ENCODE assay signal across 8 mouse cellular contexts in the genomic region with DNA sequence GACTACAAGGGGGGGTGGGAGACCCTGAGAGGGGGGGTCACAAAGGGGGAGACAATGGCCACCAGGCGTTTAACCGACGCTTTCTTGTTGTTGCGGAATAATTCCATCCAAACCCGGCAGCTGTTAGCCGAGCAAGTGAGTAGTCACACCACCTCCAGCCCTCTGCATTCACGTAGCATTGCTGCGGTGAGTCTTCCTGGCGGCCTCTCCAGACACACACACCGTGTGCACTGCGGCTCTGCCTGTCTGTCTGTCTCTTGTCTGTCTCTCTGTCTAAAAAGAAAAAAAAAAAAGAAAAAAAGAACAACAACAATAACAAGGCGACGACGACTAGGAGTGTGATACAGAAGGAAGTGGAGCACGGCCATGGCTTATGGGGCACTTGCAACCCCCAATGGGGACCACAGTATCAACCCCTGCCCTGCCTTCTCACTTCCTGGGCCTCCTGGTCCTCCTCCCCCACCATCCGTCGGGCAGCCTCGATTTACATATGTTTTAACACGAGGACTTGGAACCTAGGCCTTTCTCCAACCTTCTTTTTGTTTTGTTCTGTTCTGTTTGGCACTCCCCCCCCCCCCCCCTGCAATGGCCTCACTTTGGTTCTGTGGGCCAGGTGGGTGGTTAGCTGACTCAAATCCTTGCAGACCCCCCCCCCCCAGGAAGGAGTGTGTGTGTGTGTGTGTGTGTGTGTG. TPM values are rescaled to one million over a fixed set of nuclear protein-coding genes. Genes with fewer than 3 reads are reported as not detected.
DNase-seq lines count a peak whose midpoint lies in the region; ATAC-seq lines count a peak whose summit lies in the region.

No protein-coding gene starts in this region.

- H3K9ac ChIP-seq in heart, embryonic 15.5 days: peak overlapping the region; percentile 88
- peak overlapping the region; percentile 84 for H3K9ac ChIP-seq in limb, embryonic 12.5 days (replicated peaks)
- H3K9ac ChIP-seq in midbrain, embryonic 12.5 days (replicated peaks): peak overlapping the region; percentile 62
- peak overlapping the region; percentile 95 for H3K9ac ChIP-seq in stomach, embryonic 16.5 days (ENCODE audit: low read length)

- WGBS in heart, embryonic 15.5 days: under 1% methylated on average over 19 of the region's 19 CpGs
- WGBS in limb, embryonic 12.5 days: under 1% methylated on average over 19 of the region's 19 CpGs
- under 1% methylated on average over 19 of the region's 19 CpGs for WGBS in midbrain, embryonic 12.5 days
- under 1% methylated on average over 19 of the region's 19 CpGs for WGBS in stomach, embryonic 16.5 days

- H3K4me3 ChIP-seq in heart, embryonic 15.5 days: peak overlapping the region; percentile 89
- peak overlapping the region; percentile 77 for H3K4me3 ChIP-seq in limb, embryonic 12.5 days (replicated peaks)
- peak overlapping the region; percentile 78 for H3K4me3 ChIP-seq in midbrain, embryonic 12.5 days
- H3K4me3 ChIP-seq in stomach, embryonic 16.5 days (replicated peaks; ENCODE audit: low read length): peak overlapping the region; percentile 97

- no peak for ATAC-seq in heart, embryonic 15.5 days (replicated peaks; ENCODE audit: insufficient number of reproducible peaks, insufficient read depth, low FRiP score, low read depth)
- no peak for ATAC-seq in limb, embryonic 12.5 days (ENCODE audit: insufficient number of reproducible peaks, insufficient read depth, low FRiP score, low TSS enrichment, low read depth)
- no peak for ATAC-seq in midbrain, embryonic 12.5 days (ENCODE audit: low FRiP score, low read depth)
- ATAC-seq in stomach, embryonic 16.5 days (ENCODE audit: insufficient read depth, low FRiP score): no peak

- H3K4me1 ChIP-seq in heart, embryonic 15.5 days (replicated peaks): peaks cover 25% of the 10 kb centered on the region
- peaks cover 50% of the 10 kb centered on the region for H3K4me1 ChIP-seq in limb, embryonic 12.5 days (replicated peaks)
- H3K4me1 ChIP-seq in midbrain, embryonic 12.5 days: peaks cover 34% of the 10 kb centered on the region
- H3K4me1 ChIP-seq in stomach, embryonic 16.5 days (ENCODE audit: control insufficient read depth, insufficient read depth, low read length): peaks cover 32% of the 10 kb centered on the region

- DNase-seq in right cerebral cortex, postnatal 4 days: peak; percentile 19
- DNase-seq in right cerebral cortex, adult 18-20 months: no peak
- peak; percentile 22 for DNase-seq in cerebellum, adult 9-10 months
- no peak for DNase-seq in layer of hippocampus, adult 11-12 months (ENCODE audit: low spot score)

- peak overlapping the region; percentile 91 for H3K4me2 ChIP-seq in heart, embryonic 15.5 days
- peak overlapping the region; percentile 88 for H3K4me2 ChIP-seq in limb, embryonic 12.5 days
- H3K4me2 ChIP-seq in midbrain, embryonic 12.5 days (replicated peaks): peak overlapping the region; percentile 87
- peak overlapping the region; percentile 91 for H3K4me2 ChIP-seq in stomach, embryonic 16.5 days (ENCODE audit: low read depth, low read length)

- H3K9me3 ChIP-seq in heart, embryonic 15.5 days (replicated peaks): no peaks in the 10 kb centered on the region
- H3K9me3 ChIP-seq in limb, embryonic 12.5 days: no peaks in the 10 kb centered on the region
- no peaks in the 10 kb centered on the region for H3K9me3 ChIP-seq in midbrain, embryonic 12.5 days
- no peaks in the 10 kb centered on the region for H3K9me3 ChIP-seq in stomach, embryonic 16.5 days (replicated peaks; ENCODE audit: control insufficient read depth, low read length)

- no peaks in the 10 kb centered on the region for H3K27me3 ChIP-seq in heart, embryonic 15.5 days
- H3K27me3 ChIP-seq in limb, embryonic 12.5 days: no peaks in the 10 kb centered on the region
- no peaks in the 10 kb centered on the region for H3K27me3 ChIP-seq in midbrain, embryonic 12.5 days
- H3K27me3 ChIP-seq in stomach, embryonic 16.5 days (ENCODE audit: control insufficient read depth, insufficient read depth, low read length): no peaks in the 10 kb centered on the region

- H3K27ac ChIP-seq in heart, embryonic 15.5 days: peak overlapping the region; percentile 96
- H3K27ac ChIP-seq in limb, embryonic 12.5 days: peak overlapping the region; percentile 98
- peak overlapping the region; percentile 85 for H3K27ac ChIP-seq in midbrain, embryonic 12.5 days (replicated peaks)
- H3K27ac ChIP-seq in stomach, embryonic 16.5 days (ENCODE audit: low read length): peak overlapping the region; percentile 99

- no peaks in the 10 kb centered on the region for H3K36me3 ChIP-seq in heart, embryonic 15.5 days
- peaks cover 3% of the 10 kb centered on the region; the same call in 1 of the 2 replicates for H3K36me3 ChIP-seq in limb, embryonic 12.5 days
- no peaks in the 10 kb centered on the region for H3K36me3 ChIP-seq in midbrain, embryonic 12.5 days
- H3K36me3 ChIP-seq in stomach, embryonic 16.5 days (ENCODE audit: control insufficient read depth, insufficient read depth, low read length): no peaks in the 10 kb centered on the region

RNA-seq across cellular contexts. Expression of a gene that starts 1.0 kb away (rescaled TPM):
- polyA plus RNA-seq in heart, embryonic 15.5 days (2015; fragmentation: Nextera tagmentation; extraction: Ambion mirVana): 8.1 and 9.1 TPM in 2 replicates
- polyA plus RNA-seq in limb, embryonic 12.5 days (2016; fragmentation: Nextera tagmentation; extraction: Ambion mirVana): 12.7 and 13.6 TPM in 2 replicates
- 12.3 and 13.8 TPM in 2 replicates for polyA plus RNA-seq in midbrain, embryonic 12.5 days (2016; fragmentation: Nextera tagmentation; extraction: Ambion mirVana)
- 12.8 and 14.8 TPM in 2 replicates for polyA plus RNA-seq in stomach, embryonic 16.5 days (2015; fragmentation: Nextera tagmentation; extraction: Ambion mirVana)

RNA-seq across cellular contexts. Expression of a gene that starts 33.0 kb away (rescaled TPM):
- 43.1 and 53.8 TPM in 2 replicates for polyA plus RNA-seq in heart, embryonic 15.5 days (2015; fragmentation: Nextera tagmentation; extraction: Ambion mirVana)
- polyA plus RNA-seq in limb, embryonic 12.5 days (2016; fragmentation: Nextera tagmentation; extraction: Ambion mirVana): 52.6 and 56.6 TPM in 2 replicates
- polyA plus RNA-seq in midbrain, embryonic 12.5 days (2016; fragmentation: Nextera tagmentation; extraction: Ambion mirVana): 33.5 and 34.5 TPM in 2 replicates
- polyA plus RNA-seq in stomach, embryonic 16.5 days (2015; fragmentation: Nextera tagmentation; extraction: Ambion mirVana): 46.9 and 55.1 TPM in 2 replicates

Comparison
In these comparisons a context has a peak if more than half of its experiments do, and no peak if none do; other contexts are left out.
1. DNase-seq: peak in right cerebral cortex, postnatal 4 days (single experiment) and cerebellum, adult 9-10 months (single experiment); none in right cerebral cortex, adult 18-20 months (single experiment) and layer of hippocampus, adult 11-12 months (single experiment).
2. Peak in every context shown above with its lines, with median percentiles within 50 percentile points of each other: H3K27ac ChIP-seq, H3K4me2 ChIP-seq, H3K4me3 ChIP-seq and H3K9ac ChIP-seq.